ENCODE assay signal across 8 mouse cellular contexts in the genomic region with DNA sequence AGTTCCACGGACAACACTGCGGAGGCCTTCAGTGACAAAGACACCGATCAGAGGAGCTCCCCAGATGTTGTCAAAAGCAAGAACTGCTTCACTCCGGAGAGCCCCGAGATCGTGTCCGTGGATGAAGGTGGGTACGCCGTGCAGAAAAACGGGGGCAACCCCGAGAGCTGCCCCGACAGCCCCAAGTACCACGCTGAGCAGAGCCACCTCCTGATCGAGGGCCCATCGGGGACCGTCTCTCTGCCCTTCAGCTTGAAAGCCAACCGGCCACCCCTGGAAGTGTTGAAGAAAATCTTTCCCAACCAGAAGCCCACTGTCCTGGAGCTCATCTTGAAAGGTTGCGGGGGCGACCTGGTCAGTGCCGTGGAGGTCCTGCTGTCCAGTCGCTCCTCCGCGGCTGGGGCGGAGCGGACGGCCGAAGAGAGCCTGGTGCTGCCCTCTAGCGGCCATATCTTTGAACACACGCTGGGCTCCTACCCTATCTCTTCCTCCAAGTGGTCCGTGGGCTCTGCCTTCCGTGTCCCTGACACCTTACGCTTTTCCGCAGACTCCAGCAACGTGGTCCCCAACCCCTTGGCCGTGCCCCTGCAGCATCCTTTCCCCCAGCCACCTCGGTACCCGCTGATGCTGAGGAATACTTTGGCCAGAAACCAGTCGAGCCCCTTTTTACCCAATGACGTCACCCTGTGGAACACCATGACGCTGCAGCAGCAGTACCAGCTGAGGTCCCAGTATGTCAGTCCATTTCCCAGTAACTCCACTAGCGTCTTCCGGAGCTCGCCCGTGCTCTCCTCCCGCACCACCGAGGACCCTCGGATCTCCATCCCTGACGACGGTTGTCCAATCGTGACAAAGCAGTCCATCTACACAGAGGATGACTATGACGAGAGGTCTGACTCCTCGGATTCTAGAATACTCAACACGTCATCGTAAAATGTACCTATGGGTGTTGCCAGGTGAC. TPM values are rescaled to one million over a fixed set of nuclear protein-coding genes. Genes with fewer than 3 reads are reported as not detected.
DNase-seq lines count a peak whose midpoint lies in the region; ATAC-seq lines count a peak whose summit lies in the region.

No protein-coding gene starts in this region.

- peak; percentile 64 for DNase-seq in R1 (ENCODE audit: low read depth, low spot score)
- peak; percentile 68 to 78 for DNase-seq in cerebellum, postnatal 4 days (ENCODE audit: low spot score in 2 of 2)
- peak; percentile 68 for DNase-seq in gastrocnemius, postnatal 14 days
- DNase-seq in induced T-regulatory cell, adult 2 months (ENCODE audit: low read depth) = peak; percentile 54
- peak; percentile 22 to 27 for DNase-seq in left cerebral cortex, postnatal 36 days (ENCODE audit: low spot score in 2 of 2)
- DNase-seq in right cerebral cortex, postnatal 10 days (ENCODE audit: low spot score in 2 of 2) = peak; percentile 48 to 71
- DNase-seq in urinary bladder, postnatal 36 days (ENCODE audit: low spot score in 2 of 2) = peak; percentile 28 to 53

- peak; percentile 96 for ATAC-seq in megakaryocyte progenitor cell, adult 5-6 weeks (replicated peaks; ENCODE audit: poor library complexity)

- intact Hi-C loops in gastrocnemius, postnatal 14 days (cut with DNase I; ENCODE audit: low total_unique reads) = no loop called here
- intact Hi-C loops in left cerebral cortex, postnatal 36 days (cut with DNase I) = loop anchor here (5.0 kb wide), 2 partner anchors 75 to 505 kb away; no protein-coding TSS in a partner anchor

RNA-seq across cellular contexts. Expression of a gene that starts 12.5 kb away (rescaled TPM):
- total RNA-seq in gastrocnemius, postnatal 14 days (2021) = not detected
- total RNA-seq in left cerebral cortex, postnatal 36 days (2021) = not detected
- not detected in 2 replicates for total RNA-seq in megakaryocyte progenitor cell, adult 5-6 weeks (2015)
- total RNA-seq in megakaryocyte progenitor cell, adult 5-6 weeks (2017) = not detected in 2 replicates

RNA-seq across cellular contexts. Expression of a gene that starts 49.6 kb away (rescaled TPM):
- 1 to 10 TPM; 3.9 to 5.1 TPM for total RNA-seq in gastrocnemius, postnatal 14 days (2021)
- total RNA-seq in left cerebral cortex, postnatal 36 days (2021) = 1 to 10 TPM; 1.7 to 1.9 TPM
- total RNA-seq in megakaryocyte progenitor cell, adult 5-6 weeks (2015) = not detected in 2 replicates
- not detected in 2 replicates for total RNA-seq in megakaryocyte progenitor cell, adult 5-6 weeks (2017)

Comparison
In these comparisons a context has a peak if more than half of its experiments do, and no peak if none do; other contexts are left out.
1. Peak in every context shown above with its lines: DNase-seq and ATAC-seq.